Mouse (Mus musculus) liver, adult 2 months (tissue): ENCODE results near the gene Cox8b.

Source experiments
- CTCF ChIP-seq: fragments of 200-500 bp; IDR thresholded peaks from 2 replicates; pipeline ENCODE4 v1.5.1; 2011; ENCODE audit warnings: low read depth, low read length, control low read depth
- POLR2A ChIP-seq: fragments of 200-500 bp; IDR thresholded peaks from 2 replicates; pipeline ENCODE4 v1.6.1; 2011; ENCODE audit warnings: low read length, control low read depth; ENCODE audit not compliant: insufficient read depth; ENCODE audit errors: extremely low read depth

GRCm38 (mm10) chr7:140880865-140881515, 19.3 kb downstream of the Cox8b start:
- TF ChIP-seq POLR2A (no peak), CTCF (no peak)
